Mouse (Mus musculus): Measurements from ENCODE around the gene C8g.

GRCm38 (mm10) chr2:25484901-25485647 lies 16.4 kb downstream of the C8g start:
- TF ChIP-seq EP300 (IDR thresholded peaks at IDR 0.05; ENCODE audit: low read depth) (no peak), CTCF (IDR thresholded peaks at IDR 0.05; ENCODE audit: low read depth) (no peak)
